Mouse (Mus musculus): ENCODE data around the gene Jkamp.

The Jkamp gene

DNA sequence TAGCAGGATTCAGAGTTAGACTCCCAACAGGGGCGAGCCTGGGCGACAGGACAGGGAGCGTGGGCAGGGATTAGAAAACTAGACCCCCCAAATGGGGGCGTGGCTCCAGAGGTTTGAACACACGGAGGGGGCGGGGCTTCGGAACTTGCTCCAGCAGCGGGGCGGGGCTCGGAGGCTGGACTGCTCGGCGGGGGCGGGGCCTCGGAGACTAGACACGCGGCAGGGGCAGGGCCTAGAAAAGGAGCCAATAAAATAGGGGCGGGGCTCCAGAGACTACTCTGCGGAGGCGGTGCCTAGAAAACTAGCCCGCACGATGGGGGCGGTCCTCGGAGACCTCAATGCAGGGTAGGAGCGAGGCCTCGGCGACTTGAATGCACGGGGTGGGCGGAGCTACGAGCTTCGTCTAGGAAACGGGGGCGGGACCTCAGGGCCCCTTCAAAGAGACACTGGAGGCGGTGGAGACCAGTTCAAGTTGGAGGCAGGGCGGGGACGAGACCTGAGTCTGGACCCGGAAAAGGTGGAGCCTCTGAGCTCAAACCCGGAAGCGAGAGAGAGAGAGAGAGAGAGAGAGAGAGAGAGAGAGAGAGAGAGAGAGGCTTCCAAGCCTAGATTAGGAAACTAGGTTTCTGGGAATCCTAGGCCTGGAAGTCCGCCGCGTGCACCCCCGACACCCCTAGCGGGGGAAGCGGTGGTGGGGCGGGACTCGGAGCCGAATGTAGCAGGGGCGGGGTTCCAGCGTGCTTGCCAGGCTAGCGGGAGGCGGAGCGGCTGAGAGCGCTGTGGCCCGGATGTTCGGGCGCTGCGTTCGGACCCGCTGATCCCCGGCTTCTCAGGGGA lies at the start of gene Jkamp, which contains the start of gene L3hypdh:
Gene Jkamp (plus strand): TSS at position 261 of the 837 bp plus-strand sequence.
Gene L3hypdh (minus strand): TSS at position 111 of the 837 bp plus-strand sequence.
- peak; percentile 100 for DNase-seq (ENCODE audit: low read depth, low spot score)

DNA sequence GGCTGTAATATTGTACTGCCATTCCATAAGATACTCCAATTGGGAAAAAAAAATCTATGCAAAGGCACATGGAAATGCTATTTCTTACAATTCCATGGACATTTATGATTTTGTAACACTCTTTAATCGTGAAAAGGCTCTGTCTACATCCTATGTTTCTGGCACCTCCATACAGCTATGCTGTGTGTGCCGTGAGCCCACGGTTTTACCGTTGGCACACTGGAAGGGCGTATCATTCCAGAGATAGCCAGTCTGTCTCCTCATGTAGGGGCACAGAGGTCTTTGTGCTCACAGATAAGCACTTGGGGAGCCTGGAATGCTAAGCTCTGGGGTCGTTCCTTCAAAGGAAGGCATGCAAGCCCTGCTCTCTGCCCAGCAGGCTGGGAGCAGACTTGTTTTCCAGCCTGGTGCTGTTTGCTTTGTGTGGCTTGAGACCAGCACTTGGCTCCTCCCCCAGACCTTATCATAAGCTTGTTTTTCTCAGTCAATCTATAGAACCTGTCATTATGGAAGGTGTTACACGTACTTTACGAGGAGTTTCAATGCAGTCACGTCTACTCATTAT lies 49.2 kb upstream of the Jkamp start:
- no peak for DNase-seq (ENCODE audit: low read depth, low spot score)

DNA sequence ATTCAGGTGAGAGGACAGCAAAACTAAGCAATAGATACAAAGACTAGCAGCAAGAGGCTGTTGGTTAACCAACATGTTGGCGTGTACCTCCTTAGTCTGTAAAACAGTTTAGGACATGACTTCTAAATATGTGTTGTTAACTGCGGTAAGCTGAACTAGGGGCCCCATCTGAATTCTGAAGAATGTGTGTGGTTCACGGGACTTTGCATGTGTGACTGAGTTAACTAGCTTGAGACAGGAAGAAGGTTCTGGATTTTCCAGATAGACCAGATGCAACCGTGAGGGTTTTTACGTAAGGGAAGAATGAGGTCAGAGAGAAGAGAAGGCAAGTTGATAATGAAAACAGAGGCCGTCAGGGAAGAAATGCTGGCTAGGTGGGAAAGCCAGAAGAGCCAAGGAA lies 48.3 kb upstream of the Jkamp start:
- no peak for DNase-seq (ENCODE audit: low read depth, low spot score)

DNA sequence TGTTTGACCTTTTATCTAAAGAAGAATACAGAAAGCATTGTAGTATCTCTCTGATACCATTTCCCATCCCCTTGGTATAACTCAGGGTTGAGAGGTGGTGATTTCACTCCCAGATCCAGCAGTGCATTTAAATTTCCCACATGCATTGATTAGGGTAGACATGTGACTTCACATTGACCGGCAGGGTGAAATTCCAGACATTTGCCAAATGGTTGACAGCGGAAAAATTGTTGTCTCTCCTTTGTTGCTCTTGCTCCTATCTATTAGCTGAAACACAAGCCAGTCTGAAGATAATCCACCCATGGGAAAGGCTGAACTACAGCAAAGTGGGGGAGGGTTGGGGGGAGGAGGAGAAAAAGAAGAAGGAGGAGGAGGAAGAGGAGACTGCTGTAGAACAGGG lies 46.5 kb upstream of the Jkamp start:
- no peak for DNase-seq (ENCODE audit: low read depth, low spot score)

DNA sequence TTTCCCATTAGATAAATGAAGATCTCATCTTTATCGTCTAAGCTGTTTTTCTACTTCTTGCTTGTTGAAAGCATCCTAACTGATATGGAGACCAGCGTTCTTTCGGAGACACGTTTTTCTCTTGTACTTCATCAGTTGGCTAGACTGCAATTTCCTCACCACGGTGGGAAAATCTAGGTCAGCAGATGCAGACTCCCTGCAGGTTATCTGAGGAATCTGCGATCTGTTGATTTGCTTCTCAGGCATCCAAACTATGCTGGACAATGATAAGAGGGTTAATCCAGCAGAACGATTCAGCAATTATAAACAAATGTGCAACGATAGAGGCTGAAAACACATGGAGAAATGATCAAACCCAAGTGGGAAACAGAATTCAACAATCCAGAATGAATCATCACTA lies 45.9 kb upstream of the Jkamp start:
- DNase-seq (ENCODE audit: low read depth, low spot score): no peak

DNA sequence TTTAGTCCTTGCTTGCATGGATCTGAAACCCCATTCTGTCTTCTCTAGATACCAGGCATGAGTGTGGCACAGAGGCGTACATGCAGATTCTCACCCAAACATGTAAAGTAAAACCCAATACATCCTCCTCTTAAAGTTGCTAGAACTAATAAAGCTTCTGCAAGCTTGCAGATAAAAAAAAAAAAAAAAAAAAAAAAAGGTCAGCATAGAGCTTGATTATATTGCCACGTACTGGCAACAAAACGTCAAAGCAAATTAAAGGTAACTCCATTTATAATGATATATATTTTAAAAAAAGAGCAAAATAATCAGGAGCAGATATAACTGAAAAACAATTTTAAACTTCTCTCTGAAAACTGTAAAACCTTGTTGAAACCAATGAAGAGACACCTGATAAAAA lies 44.2 kb upstream of the Jkamp start:
- DNase-seq (ENCODE audit: low read depth, low spot score): no peak

DNA sequence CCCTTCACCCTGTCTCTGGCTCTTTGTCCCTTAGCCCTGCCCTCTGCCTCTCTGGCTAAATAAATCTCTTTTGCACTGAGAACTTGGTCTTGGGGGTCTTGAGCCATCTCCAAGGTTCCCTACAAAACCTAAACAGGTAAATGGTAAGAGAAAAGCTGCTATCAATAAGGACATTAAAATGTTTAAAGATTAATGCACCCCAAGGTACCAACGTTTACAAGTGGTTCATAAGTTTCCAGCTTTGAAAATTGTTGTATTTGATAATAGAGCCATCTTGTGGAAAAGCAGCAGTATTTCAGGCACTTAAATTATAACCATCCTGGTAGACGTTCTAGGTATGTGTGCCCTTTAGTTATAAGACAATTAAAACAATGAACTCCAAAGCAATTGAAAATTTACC lies 37.9 kb upstream of the Jkamp start:
- no peak for DNase-seq (ENCODE audit: low read depth, low spot score)

DNA sequence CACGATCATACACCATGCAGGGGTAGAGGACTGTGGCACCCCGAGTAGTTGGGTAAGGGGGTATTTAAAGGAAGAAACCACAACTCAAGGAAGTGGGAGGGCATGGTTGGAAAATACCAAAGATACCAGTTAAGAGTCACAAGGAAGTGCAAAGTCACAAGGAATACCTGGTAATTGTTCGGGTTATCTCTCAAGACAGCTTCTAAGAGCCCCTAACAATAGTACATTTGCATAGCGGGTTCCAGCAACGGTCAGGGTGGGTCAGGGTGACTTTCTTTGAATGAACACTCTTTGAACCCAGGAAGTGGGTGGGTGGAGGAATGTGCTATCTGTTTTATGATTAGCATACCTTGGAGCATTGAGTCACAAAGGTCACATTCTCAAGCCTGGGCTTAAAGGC lies 35.2 kb upstream of the Jkamp start:
- peak; percentile 30 for DNase-seq (ENCODE audit: low read depth, low spot score)

DNA sequence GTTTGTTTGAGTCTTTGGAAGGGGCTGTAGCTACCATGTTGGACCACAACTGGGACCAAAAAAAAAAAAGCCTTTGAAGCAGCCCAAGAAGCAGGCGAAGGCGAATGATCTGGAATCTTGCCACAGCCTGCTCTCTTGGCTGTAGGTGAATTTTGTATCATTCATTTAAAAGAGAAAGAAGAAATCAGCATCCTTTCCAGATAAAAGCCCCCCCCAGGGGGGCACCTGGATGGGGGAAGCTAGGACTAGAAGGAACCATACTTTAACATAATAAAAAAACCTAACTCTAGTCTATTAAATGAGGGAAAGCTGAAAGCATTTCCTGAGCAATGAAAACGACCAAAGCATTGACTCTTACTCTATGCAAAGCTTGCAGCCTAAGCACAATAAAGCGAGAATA lies 34.6 kb upstream of the Jkamp start:
- peak; percentile 31 for DNase-seq (ENCODE audit: low read depth, low spot score)

DNA sequence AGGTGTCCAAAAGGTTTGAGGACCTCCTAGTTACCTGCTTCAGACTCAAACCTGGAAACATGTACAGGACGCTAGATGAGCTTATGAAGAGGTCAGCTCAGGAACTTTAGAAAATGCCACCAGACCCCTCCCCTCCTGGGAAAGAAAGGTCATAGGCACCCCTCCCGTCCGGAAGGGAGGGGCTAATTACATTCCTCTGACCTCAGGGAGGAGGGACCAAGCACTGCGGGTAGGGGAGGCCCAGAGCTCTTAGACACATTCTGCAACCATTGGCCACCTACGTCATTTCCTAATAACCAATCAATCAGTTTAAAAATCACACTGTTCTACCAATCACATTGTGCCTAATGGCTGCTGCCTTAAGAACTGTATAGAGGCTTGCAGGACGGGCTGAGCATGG lies 32.8 kb upstream of the Jkamp start:
- peak; percentile 65 for DNase-seq (ENCODE audit: low read depth, low spot score)

DNA sequence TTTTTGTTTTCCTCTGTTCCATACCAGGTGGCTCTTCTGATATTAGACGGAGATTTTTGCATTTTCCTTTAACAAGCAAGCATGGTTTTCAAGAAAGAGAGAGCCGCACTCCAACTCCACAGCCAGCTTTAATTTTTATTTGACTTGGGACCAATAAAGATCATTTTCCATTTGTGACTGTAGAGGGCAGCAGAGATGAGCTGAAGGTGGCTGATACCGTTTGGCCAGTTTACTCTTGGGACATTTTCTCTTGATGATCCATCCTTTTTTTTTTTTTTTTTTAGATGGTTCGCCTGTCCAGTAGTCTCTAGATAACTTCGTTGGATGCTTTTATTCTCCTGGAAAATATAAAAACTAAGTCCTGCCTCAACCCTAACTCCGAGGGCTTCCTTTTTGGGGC lies 32.1 kb upstream of the Jkamp start:
- DNase-seq (ENCODE audit: low read depth, low spot score): peak; percentile 65

DNA sequence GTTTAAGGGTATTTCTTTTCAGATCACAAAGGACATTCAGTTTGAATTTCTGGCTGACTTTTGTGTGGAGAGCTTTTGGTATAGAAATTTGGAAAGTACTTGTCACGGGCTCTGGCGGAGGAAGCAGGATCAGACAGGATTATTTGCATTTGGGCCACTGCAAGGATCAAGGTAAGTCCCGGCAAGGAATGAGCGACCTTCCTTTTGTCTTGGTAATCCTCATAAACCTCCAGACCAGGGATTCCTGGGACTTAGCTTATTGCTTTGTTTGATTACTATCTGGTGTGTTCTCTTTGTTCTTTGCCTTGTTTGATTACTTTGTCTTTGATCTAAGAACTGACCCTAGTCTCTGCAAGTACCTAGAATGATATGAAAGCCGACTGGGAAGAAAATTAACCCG lies 31.5 kb upstream of the Jkamp start:
- DNase-seq (ENCODE audit: low read depth, low spot score): peak; percentile 66

DNA sequence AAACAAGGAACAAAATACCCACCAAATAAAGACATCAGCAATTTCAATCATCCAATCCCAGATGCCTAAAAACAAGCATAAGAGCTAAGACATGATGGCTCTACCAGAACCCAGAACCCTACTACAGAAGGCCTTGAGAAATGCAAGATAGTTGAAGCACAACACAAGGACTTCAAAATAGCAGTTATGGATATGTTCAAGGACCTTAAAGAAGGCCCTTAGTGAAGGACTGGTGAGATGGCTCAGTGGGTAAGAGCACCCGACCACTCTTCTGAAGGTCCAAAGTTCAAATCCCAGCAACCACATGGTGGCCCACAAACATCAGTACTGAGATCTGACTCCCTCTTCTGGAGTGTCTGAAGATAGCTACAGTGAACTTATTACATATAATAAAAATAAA lies 27.6 kb upstream of the Jkamp start:
- DNase-seq (ENCODE audit: low read depth, low spot score): no peak

DNA sequence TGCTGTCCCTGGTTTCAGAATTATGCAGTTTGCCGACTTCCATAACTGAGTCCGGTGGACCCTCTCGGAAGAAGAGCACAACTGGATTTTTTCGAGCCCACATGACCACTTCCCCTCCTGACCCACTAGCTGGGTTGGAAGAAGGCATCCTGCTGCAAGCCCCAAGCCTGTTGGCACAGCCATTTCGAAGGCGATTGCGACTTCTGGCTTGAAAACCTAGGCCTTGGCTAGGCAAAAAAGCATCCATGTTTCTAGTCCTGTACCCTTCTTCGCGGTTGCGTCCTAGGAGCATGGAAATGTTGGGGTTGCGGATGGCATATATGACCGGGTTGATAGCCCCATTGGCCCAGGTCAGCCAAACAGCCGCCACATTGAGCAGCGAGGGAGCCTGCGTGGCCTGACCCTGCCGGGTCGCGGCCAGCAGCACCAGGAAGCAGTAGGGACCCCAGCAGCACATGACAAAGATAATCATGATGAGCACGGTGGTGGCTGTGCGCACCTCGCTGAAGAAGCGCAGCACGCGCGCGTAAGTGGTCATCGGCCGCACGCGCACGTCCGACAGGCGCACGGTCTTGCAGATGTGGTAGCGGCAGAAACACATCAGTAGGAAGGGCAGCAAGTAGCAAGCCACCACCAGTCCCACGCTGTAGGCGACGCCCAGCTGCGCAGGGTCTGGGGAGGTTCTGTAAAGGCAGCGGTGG lies 15.6 kb upstream of the Jkamp start:
- no peak for DNase-seq (ENCODE audit: low read depth, low spot score)

DNA sequence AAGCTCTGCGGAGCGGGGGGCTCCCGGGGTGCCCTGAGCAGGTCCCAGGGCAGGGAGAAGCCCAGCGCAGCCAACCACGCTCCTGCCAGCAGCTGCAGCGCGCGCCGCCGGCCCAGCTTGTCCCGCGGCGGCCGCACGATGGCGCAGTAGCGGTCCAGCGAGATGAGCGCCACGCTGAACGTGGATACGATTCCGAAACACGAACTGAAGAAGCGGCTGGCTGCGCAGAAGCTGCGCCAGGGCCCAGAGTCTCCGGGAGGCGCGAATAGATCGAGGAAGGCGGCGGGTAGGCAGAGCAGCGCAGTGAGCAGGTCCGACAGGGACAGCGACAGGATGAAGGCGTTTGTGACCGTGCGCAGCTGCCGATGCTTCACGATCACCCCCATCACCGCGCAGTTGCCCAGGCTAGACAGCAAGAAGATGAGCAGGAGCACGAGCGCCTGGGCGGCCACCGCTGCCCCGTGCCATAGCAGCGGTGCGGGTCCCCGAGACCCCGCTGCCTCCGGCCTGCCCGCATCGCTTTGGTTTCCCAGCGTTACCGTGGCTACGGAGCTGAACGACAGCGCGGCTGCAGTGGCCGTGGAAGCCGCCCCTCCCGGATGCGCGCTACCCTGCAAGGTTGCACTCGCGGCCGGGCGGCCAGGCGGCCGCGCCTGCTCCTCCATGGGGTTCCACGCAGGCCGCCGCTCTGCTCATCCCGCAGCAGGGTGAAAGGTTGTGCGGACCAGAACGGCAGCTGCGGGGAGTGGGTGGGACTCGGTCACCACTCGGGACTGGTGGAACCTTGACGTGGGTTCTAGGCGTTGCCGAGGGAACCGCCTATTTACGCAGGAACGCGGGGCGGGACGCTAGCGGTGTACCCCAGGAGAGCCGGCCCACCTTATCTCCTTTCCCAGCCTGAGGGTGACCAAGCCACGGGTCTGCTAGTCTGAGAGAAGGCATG lies 14.8 kb upstream of the Jkamp start, which contains the start of gene Gpr135:
Gene Gpr135 (minus strand): TSS at position 799 of the 943 bp plus-strand sequence.
- DNase-seq (ENCODE audit: low read depth, low spot score): peak; percentile 86

DNA sequence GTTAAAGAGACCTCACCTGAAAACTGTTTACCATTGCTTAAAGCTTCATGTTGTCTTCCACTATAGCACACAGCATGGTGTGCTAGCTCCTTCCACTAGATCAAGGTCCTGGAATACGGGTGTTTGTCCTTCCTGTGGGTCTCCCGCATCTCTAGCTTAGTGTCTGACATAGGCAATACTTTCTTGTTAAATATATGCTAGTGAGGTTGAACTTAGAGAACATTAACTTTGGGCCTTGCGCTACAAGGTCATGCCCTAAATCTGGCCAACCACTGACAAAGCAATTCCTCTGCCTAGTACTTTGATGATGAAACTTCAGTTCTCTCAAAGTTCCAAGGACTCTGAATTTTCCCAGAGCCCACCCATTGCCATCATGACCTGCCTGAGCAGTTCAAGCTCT lies 7.1 kb upstream of the Jkamp start:
- DNase-seq (ENCODE audit: low read depth, low spot score): no peak

DNA sequence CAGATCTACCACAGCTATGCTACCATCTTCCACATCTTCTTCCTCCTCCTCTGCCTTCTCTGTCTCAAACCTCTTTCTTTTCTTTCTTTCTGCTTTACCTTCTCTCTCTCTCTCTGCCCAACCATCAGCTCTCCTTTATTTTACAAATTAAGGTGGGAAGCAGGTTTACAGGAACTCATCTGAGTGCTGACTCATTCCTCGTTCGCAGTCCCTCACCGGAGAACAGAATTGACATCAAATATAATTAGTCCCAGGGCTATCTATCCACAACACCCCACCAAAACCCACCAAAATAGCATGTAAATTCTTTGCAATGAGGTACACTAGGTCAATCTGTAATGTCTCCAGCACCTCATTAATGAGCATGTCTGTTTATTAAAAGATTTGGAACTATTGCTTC lies 3.4 kb upstream of the Jkamp start:
- DNase-seq (ENCODE audit: low read depth, low spot score): peak; percentile 42

DNA sequence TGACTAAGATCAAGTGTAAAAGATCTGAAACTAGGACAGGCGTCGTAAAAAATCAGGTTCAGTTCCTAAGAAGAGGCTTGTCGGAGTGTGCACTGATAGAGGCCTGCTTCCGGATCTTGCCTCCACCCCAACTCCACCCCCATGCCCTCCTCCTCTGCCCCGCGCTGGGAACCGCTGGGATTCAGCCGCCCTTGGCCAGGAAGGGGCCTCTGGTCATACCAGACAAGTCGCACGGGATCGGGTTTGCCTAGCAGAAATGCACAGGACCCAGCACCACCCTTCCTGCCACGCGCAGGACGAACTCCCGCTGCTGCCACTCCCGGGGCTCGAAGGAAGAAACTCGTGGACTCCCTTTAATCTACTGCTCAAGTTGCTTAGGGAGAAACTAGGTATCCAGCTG lies 3.0 kb upstream of the Jkamp start:
- peak; percentile 65 for DNase-seq (ENCODE audit: low read depth, low spot score)

DNA sequence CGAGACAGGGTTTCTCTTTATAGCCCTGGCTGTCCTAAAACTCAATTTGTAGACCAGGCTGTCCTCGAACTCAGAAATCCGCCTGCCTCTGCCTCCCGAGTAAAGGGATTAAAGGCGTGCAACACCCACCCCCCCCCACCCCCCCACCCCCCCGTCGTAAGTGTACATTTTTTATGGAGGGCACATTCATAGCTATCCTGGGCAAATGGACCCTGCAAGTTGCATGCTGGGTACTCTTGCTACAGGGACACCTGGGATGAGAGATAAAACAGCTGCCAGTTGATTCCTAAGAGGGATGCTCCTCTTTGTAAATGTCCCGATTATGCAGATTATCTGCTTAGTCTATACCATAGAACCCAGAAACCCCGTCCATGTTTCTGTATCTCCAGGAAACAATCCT lies 2.1 kb upstream of the Jkamp start:
- no peak for DNase-seq (ENCODE audit: low read depth, low spot score)

DNA sequence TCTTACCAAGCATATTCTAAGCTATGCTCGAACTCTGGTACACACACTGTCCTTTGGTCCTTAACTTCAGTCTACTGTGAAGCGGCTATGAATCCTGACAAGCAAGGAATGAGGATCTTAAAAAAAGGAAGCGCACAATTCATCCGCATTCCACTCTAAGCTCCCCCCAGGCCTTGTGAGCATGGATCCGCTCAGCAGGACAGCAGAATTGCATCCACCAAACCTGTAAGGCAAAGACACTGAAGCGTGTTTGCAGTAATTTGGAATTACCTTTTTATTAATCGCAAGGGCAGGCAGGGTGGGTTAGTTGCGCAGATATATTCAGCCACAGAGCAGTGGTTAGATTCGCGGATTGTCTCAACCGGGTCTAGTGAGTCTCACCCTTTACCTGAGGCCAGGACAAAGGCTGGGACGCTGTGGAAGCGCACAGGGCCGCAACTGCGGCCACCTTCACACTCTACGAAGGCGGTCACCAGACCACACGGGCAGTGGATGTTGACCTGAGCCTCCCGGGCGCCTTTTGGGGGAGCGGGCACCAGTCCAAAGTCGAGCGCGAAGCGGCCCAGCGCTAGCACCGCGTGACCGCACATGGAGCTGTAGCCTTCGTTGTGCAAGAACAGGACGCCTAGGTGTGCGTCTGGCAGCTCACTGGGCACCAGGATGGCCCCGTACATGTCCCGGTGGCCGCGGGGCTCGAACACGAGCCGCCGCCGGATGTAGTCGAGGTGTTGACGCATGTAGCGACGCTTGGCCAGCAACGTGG lies 947 bp upstream of the Jkamp start:
- DNase-seq (ENCODE audit: low read depth, low spot score): peak; percentile 23

DNA sequence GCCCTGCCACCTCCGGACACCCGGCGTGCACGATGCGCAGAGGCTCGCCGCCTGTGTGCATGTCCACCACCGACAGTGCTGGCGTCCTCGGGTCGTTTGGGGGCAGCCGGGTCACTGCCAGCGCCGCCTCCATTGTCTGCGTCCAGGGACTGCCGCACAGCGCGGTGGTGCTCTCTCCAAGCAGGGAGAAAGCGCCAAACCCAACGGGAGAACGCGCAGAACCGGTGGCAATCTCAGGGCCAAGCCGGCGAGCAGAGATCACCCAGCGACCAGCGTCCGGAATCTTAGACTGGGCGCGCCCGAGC lies 413 bp upstream of the Jkamp start:
- DNase-seq (ENCODE audit: low read depth, low spot score): no peak

All from ES-CJ7 (cell line).